Comparison of ENCODE assay signal across 10 mouse cellular contexts in genomic region chr17:8305801-8306200, GRCm38 (mm10). TPM values are rescaled to one million over a fixed set of nuclear protein-coding genes. Genes with fewer than 3 reads are reported as not detected.
A peak's percentile ranks its signal among the peaks of the same experiment; 100 is the strongest.
DNase-seq lines count a peak whose midpoint lies in the region; ATAC-seq and TF ChIP-seq lines count a peak whose summit lies in the region.
"Had no signal": no experiment of that assay in that cellular context is flagged by ENCODE, and none has a peak within 500 bp of the region (broad histone marks: within the 10 kb centered on the region; RNA-seq: fewer than 3 reads in every experiment).

No protein-coding gene starts in this region.

- no peaks in the 10 kb centered on the region for H3K4me1 ChIP-seq in cerebellum, adult 2 months (ENCODE audit: control insufficient read depth, insufficient read depth, low read length)
- H3K4me1 ChIP-seq in E14TG2a.4 (replicated peaks; ENCODE audit: low read depth, low read length), result peaks cover 7% of the 10 kb centered on the region; the same call in 1 of the 2 replicates
- no peaks in the 10 kb centered on the region; the same call in 1 of the 2 replicates for H3K4me1 ChIP-seq in cortical plate, adult 2 months (ENCODE audit: control insufficient read depth, insufficient read depth, low read length)
- H3K4me1 ChIP-seq: embryonic facial prominence, embryonic 12.5 days had no signal

- H3K36me3 ChIP-seq in E14TG2a.4 (ENCODE audit: insufficient read depth, low read length), result no peaks in the 10 kb centered on the region
- H3K36me3 ChIP-seq: embryonic facial prominence, embryonic 12.5 days had no signal

- peak; percentile 35; the same call in 1 of the 2 replicates for TF ChIP-seq CTCF in cerebellum, adult 2 months (IDR thresholded peaks at IDR 0.05; ENCODE audit: borderline replicate concordance, insufficient read depth, low read depth, low read length)
- peak; percentile 48 for TF ChIP-seq CTCF in layer of hippocampus, adult 2 months (conservative IDR thresholded peaks at IDR 0.05)
- TF ChIP-seq CTCF in E14TG2a.4 (conservative IDR thresholded peaks at IDR 0.05; ENCODE audit: low read length), result peak; percentile 21
- TF ChIP-seq CTCF in cortical plate, adult 2 months (IDR thresholded peaks at IDR 0.05; ENCODE audit: extremely low read depth, insufficient read depth, low read length), result 0 out of 2 replicates have a peak, but pooled peaks have one; percentile 9

- ATAC-seq in monocyte, adult 5-6 weeks (replicated peaks; ENCODE audit: insufficient number of reproducible peaks, low FRiP score, low TSS enrichment, poor library complexity, severe bottlenecking), result no peak

- no peaks in the 10 kb centered on the region for H3K9me3 ChIP-seq in E14TG2a.4 (ENCODE audit: low read length)
- H3K9me3 ChIP-seq: embryonic facial prominence, embryonic 12.5 days; G1E had no signal

- H3K27ac ChIP-seq in cerebellum, adult 2 months (ENCODE audit: insufficient read depth, low read length), result no peak overlapping the region
- H3K27ac ChIP-seq in layer of hippocampus, adult 2 months, result no peak overlapping the region
- H3K27ac ChIP-seq in cortical plate, adult 2 months (ENCODE audit: insufficient read depth, low read length), result no peak overlapping the region
- H3K27ac ChIP-seq: embryonic facial prominence, embryonic 12.5 days had no signal

- no peak overlapping the region for H3K4me3 ChIP-seq in cerebellum, adult 2 months (replicated peaks; ENCODE audit: insufficient read depth, low read depth, low read length)
- H3K4me3 ChIP-seq in layer of hippocampus, adult 2 months, result no peak overlapping the region
- no peak overlapping the region for H3K4me3 ChIP-seq in E14TG2a.4 (replicated peaks; ENCODE audit: low read length)
- no peak overlapping the region for H3K4me3 ChIP-seq in cortical plate, adult 2 months (ENCODE audit: insufficient read depth, low read length)
- H3K4me3 ChIP-seq: embryonic facial prominence, embryonic 12.5 days had no signal

- no peak for TF ChIP-seq POLR2A in cerebellum, adult 2 months (IDR thresholded peaks at IDR 0.05; ENCODE audit: borderline replicate concordance, insufficient read depth, low read length)
- TF ChIP-seq POLR2A in cortical plate, adult 2 months (IDR thresholded peaks at IDR 0.05; ENCODE audit: extremely low read depth, insufficient read depth, low read length), result no peak

- no peak for DNase-seq in cerebellum, adult 2 months
- DNase-seq in cerebellum, adult 8-10 months, result no peak
- DNase-seq in layer of hippocampus, adult 2 months (ENCODE audit: low spot score in 2 of 2), result no peak
- DNase-seq in layer of hippocampus, adult 18-20 months (ENCODE audit: low spot score in 2 of 2), result no peak
- DNase-seq in ovary, postnatal 10 days (ENCODE audit: low spot score), result no peak

- no peaks in the 10 kb centered on the region for H3K27me3 ChIP-seq in cerebellum, adult 2 months (ENCODE audit: control insufficient read depth, insufficient read depth, low read length)
- H3K27me3 ChIP-seq in E14TG2a.4 (ENCODE audit: insufficient read depth, low read length), result peaks cover 14% of the 10 kb centered on the region
- H3K27me3 ChIP-seq: embryonic facial prominence, embryonic 12.5 days had no signal

- 37% methylated on average over 3 of the region's 3 CpGs for WGBS in cerebellum, adult 2 months

RNA-seq across cellular contexts. Expression of gene Sft2d1, which starts 5.1 kb away (rescaled TPM):
- 116 and 118 TPM in 2 replicates for polyA plus RNA-seq in cerebellum, adult 2 months (2012; rRNA removed)
- total RNA-seq in layer of hippocampus, adult 2 months (2021), result 10 to 100 TPM; 48.4 to 61.5 TPM
- total RNA-seq in layer of hippocampus, adult 18-20 months (2021), result 10 to 100 TPM; 52.1 to 53.9 TPM
- polyA plus RNA-seq in cortical plate, adult 2 months (2012; rRNA removed), result 117 and 124 TPM in 2 replicates
- 69.2 to 137 TPM (median 73.1 TPM) in 3 replicates for total RNA-seq in monocyte, adult 5-6 weeks (2017)

RNA-seq across cellular contexts. Expression of gene Mpc1, which starts 23.1 kb away (rescaled TPM):
- polyA plus RNA-seq in cerebellum, adult 2 months (2012; rRNA removed), result 524 and 528 TPM in 2 replicates
- total RNA-seq in layer of hippocampus, adult 2 months (2021), result 100 to 1,000 TPM; 138 to 143 TPM
- total RNA-seq in layer of hippocampus, adult 18-20 months (2021), result 100 to 1,000 TPM; 134 to 141 TPM
- polyA plus RNA-seq in cortical plate, adult 2 months (2012; rRNA removed), result 398 and 433 TPM in 2 replicates
- total RNA-seq in monocyte, adult 5-6 weeks (2017), result 48.2 to 112 TPM (median 78.5 TPM) in 3 replicates

RNA-seq across cellular contexts. Expression of gene Prr18, which starts 31.5 kb away (rescaled TPM):
- polyA plus RNA-seq in cerebellum, adult 2 months (2012; rRNA removed), result 57.9 and 78.1 TPM in 2 replicates
- total RNA-seq in layer of hippocampus, adult 2 months (2021), result 10 to 100 TPM; 18.0 to 19.3 TPM
- total RNA-seq in layer of hippocampus, adult 18-20 months (2021), result 10 to 100 TPM; 23.0 to 26.6 TPM
- 34.3 and 40.8 TPM in 2 replicates for polyA plus RNA-seq in cortical plate, adult 2 months (2012; rRNA removed)
- 0.10 TPM in 1 of 3 replicates, not detected in the others for total RNA-seq in monocyte, adult 5-6 weeks (2017)

RNA-seq across cellular contexts. Expression of gene T2, which starts 50.0 kb away (rescaled TPM):
- polyA plus RNA-seq in cerebellum, adult 2 months (2012; rRNA removed), result 0.80 and 1.0 TPM in 2 replicates
- under 1 TPM; 0.37 to 0.97 TPM for total RNA-seq in layer of hippocampus, adult 2 months (2021)
- total RNA-seq in layer of hippocampus, adult 18-20 months (2021), result 1 to 10 TPM in 1 of 2 experiments, under 1 TPM in 1; 0.38 to 1.8 TPM
- 0.83 and 1.2 TPM in 2 replicates for polyA plus RNA-seq in cortical plate, adult 2 months (2012; rRNA removed)
- total RNA-seq in monocyte, adult 5-6 weeks (2017), result 0.39 TPM in 1 of 3 replicates, not detected in the others
- total RNA-seq: G1E had no signal
- polyA plus RNA-seq: G1E had no signal

Comparison
In these comparisons a context has a peak if more than half of its experiments do, and no peak if none do; other contexts are left out.
1. RNA of gene Prr18, which starts 31.5 kb away (total RNA-seq): 23.0 to 26.6 TPM in layer of hippocampus, adult 18-20 months and 18.0 to 19.3 TPM in layer of hippocampus, adult 2 months; 0.10 TPM in monocyte, adult 5-6 weeks; every median in the first group is over 10 times any median in the second.
2. Peak in every context shown above with its lines, with median percentiles within 50 percentile points of each other: CTCF ChIP-seq.